Mouse (Mus musculus) mature B cell (primary cell): ENCODE data around the gene Fhl3.

ENCODE experiments used
- in situ Hi-C: fragments of 300-500 bp; cut with MboI; formaldehyde crosslinking; loops from 2 replicates; pipeline ENCODE4 v1.14.3; 2019

Fhl3 gene

DNA sequence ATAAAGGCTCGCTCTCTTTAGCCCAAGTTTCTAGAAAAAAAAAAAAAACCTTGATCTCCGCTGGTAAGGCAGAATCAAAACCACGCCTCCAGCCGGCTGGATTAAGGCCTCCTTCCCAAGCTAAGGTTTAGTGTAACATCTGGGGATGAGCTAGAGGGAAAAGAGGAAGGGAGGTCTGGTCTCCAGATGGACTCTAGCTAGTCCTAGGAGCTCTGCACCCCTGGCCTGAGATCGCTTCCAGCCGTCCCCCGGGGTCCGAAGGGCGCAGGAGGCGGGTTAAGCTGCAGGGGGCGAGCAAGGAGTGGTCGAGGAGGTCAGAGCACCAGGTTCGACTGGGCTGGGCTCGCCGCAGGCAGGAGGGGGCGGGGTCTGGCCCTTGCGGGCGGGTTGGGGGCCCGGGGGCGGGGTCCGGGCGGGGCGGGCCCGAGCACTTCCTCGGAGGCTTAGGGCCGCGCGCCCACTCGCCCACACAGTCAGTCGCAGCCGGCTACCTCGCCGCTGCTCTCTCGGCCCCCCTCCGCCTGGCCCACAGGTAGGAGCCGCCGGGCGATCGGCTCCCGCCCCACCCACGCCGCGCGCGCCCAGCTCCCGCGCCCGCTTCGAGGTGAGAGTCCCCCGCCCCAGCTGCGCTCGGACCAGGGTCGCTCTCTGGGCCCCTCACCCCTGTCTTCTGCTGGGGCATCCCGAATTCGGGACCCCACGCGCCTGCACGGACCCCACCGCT lies at the start of gene Fhl3:
Gene Fhl3 (plus strand): TSS at position 454 of the 724 bp plus-strand sequence.
- in situ Hi-C loops = no loop called here

DNA sequence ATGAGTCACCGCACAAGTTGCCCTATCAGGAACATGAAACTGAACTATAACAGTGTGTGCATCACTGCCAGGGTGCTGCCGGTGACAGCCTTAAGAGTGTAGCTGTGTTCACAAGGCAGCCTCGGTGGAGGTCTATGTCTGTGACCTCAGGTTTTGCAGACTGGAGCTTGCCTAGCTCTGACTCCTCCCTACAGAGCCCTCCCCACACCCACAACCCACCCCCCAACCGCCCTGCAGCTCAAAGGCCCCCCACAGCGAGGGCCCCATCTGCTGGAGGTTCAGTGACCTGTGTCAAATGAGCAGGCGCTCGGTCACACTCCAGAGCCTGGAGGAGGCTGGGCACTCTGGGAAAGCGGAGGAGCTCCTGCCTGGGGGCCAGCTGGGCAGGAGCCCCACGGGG lies 47.6 kb upstream of the Fhl3 start:
- in situ Hi-C loops = loop anchor here (25.0 kb wide), 1 partner anchor 716 kb away; no protein-coding TSS in a partner anchor

DNA sequence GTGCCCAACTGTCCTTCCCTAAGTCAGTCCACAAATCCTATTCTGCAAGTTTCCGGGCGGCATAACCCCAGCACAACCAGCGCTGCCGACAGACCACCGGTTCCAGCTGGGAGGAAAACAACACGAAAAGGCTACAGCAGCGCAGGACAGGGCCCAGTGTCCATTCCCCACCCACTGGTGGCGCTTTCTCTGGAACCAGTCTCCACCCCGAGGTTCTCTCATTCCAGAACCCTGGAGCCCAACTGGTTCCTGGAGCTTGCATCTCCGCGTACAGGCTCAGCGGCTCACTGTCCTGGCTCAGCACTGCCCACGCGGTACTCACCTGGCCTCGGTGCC lies 44.0 kb upstream of the Fhl3 start, which contains the start of gene Pou3f1:
Gene Pou3f1 (plus strand): TSS at position 290 of the 336 bp plus-strand sequence.
- in situ Hi-C loops = loop anchor here (25.0 kb wide), 1 partner anchor 719 kb away; no protein-coding TSS in a partner anchor

DNA sequence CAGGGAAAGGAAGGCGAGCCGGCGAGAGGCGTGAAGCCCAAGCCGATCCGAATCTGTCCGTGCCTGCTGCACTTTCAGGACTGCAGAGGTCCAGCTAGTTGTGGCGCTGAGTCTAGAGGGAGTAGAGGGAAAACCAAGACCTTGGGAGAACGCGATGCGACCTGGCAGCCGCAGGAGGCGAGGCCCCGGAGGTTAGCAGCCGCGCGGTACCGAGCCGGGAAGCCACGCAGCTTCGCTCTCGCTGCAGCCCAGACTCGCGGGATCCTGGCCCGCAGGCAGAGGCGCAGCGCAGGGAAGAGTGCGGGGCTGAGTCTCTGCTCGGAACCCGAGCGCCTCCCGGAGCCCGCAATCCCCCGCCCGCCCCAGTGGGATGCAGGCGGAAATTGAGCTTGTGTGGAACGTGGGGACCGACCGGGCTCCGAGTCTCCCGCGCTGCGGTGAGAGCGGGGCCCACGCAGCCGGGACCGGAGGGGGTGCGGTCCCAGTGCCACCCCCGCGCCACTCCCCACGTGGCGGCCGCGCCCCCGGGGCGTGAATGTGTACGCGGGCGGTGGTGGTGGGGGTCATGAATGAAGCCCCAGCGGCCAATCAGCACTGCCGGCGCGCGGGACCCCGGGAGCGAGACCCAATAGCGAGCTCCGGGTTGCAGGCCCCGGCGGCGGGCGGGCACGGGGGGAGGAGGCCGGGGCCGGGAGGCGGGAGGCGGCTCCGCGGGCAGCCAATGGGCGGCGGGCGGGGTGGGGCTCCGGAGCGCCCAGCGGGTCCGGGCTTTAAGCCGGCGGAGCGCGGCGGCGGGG lies 43.4 kb upstream of the Fhl3 start:
- in situ Hi-C loops = loop anchor here (25.0 kb wide), 1 partner anchor 720 kb away; no protein-coding TSS in a partner anchor

DNA sequence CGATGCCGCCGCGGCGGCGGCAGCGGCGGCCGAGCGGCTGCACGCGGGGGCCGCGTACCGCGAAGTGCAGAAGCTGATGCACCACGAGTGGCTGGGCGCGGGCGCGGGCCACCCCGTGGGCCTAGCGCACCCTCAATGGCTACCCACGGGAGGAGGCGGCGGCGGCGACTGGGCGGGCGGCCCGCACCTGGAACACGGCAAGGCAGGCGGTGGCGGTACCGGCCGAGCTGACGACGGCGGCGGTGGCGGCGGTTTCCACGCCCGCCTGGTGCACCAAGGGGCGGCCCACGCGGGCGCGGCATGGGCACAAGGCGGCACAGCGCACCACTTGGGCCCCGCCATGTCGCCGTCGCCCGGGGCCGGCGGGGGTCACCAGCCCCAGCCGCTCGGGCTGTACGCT lies 42.7 kb upstream of the Fhl3 start:
- in situ Hi-C loops = loop anchor here (25.0 kb wide), 1 partner anchor 720 kb away; no protein-coding TSS in a partner anchor

DNA sequence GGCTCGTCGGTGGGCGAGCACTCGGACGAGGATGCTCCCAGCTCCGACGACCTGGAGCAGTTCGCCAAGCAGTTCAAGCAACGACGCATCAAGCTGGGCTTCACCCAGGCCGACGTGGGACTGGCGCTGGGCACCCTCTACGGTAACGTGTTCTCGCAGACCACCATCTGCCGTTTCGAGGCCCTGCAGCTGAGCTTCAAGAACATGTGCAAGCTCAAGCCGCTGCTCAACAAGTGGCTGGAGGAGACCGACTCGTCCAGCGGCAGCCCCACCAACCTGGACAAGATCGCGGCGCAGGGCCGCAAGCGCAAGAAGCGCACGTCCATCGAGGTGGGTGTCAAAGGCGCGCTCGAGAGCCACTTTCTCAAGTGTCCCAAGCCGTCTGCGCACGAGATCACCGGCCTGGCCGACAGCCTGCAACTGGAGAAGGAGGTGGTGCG lies 42.1 kb upstream of the Fhl3 start:
- in situ Hi-C loops = loop anchor here (25.0 kb wide), 1 partner anchor 721 kb away; no protein-coding TSS in a partner anchor

DNA sequence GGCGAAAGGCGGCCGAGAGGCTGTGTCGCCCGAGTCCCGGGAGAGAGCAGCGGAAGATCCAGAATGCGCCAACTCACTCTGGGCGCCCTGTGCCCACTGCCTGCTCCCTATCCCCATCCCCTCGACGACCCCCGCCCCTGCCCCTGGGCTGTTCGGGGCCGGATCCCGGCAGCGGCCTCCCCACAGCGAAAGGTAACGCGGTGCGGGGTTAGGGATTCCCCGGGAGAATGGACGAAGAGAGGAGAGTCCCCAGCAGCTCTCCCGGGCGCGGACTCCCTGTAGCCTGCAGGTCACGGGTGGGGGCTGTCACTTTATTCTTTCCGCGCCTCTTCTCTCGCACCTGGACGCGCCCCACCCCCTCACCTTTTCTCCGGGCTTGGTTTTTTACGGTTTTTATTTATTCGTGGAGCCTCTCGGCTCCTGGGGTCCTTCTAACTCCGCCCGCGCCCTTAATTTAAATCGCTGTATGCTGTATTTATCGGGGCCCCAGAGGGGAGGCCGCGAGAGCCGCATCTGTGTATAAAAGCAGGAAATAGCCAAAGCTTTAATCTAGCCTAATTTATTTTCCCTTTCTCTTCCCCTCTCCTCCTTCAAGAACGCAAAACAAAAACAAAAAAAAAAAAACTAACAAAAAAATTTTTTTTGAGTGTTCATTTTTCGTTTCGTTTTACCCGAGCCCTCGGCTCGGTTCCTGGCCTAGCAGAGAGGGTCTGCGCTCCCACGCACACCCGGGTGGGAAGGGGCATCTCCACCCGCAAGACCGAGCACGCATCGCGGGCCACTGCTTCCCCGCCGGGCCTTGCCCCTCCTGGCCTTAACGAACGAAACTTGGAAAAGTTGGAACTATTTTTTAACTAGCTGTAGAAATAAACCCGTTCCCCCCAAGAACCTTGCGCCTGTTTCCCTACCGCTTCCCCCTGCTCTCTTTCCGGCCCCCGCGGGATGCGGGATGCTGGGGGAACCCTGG lies 41.0 kb upstream of the Fhl3 start:
- in situ Hi-C loops = loop anchor here (25.0 kb wide), 1 partner anchor 722 kb away; no protein-coding TSS in a partner anchor

DNA sequence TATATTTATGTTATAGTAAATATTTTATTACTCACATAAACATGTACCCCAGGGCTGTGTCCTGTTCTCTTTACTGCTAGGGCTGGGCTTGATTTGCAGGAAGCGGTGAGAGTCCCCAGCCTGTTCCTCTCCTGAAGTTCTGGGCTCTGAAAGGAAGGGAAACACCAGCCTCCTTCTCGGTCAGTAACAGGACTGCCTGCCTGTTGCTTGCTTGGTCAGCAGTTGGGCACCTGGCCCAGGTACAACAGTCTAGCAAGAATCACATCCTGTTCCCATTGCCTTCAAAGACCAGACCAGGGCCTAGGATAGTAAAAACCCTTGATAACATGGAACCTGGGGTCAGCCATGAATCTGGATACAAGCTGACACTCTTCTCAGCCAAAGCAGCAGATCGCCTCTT lies 39.9 kb upstream of the Fhl3 start:
- in situ Hi-C loops = loop anchor here (25.0 kb wide), 1 partner anchor 723 kb away; no protein-coding TSS in a partner anchor

DNA sequence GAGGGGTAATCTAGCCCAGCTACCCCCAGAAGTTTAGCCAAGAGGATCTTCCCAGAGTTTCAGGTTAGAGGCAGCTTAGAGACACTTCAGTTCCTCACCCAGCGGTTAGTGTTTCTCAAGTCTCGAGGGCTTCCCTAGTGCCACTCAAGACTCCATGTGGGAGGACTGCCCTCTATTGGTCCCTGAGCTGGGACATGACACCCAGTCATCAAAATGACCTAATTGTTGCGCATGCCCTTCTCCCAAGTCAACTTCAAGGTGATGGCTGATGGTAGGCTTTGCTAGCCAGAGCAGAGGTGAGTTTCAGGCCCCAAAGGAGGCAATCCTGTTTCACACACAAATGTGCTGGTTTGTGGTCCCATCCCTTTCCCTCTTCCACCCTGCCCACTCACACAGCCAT lies 37.5 kb upstream of the Fhl3 start:
- in situ Hi-C loops = loop anchor here (25.0 kb wide), 1 partner anchor 726 kb away; no protein-coding TSS in a partner anchor

DNA sequence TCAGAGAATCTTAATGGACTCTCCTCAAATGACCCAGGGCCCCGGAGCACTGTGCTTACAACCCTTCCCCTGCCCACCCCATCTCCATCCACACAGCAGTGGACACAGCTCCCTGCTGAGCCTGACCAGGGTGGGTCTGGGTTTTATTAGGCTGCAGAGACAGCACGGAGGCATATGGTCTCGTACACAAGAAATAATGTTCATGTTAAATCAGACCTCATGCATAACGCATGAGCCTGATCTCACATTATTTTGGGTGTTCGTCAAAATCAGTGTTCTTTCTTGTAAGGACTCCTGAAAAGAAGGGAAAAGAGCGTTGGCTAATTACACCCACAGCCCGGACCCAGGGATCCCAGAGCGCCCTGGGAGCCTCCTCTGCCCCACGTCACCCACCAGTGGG lies 36.3 kb upstream of the Fhl3 start:
- in situ Hi-C loops = loop anchor here (25.0 kb wide), 1 partner anchor 727 kb away; no protein-coding TSS in a partner anchor

DNA sequence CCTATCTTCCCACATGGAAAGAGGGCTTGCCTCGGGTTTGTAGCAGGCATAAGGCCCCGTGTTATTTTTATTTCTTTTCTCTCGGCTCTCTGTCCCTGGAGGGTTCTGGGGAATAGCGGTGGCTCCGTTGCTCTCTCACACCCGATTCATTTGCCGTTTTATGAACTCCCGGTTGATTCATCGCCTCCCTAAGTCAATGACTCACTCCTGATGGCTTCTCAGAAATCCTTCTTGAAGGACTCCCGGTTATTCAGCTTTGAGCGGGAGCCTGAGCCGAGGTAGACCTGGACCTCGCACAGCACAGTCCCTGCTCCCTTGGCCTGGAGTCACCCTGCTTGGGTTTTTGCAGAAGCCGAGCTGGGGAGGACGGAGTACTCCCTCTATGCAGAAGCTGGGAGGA lies 35.9 kb upstream of the Fhl3 start:
- in situ Hi-C loops = loop anchor here (25.0 kb wide), 1 partner anchor 727 kb away; no protein-coding TSS in a partner anchor

DNA sequence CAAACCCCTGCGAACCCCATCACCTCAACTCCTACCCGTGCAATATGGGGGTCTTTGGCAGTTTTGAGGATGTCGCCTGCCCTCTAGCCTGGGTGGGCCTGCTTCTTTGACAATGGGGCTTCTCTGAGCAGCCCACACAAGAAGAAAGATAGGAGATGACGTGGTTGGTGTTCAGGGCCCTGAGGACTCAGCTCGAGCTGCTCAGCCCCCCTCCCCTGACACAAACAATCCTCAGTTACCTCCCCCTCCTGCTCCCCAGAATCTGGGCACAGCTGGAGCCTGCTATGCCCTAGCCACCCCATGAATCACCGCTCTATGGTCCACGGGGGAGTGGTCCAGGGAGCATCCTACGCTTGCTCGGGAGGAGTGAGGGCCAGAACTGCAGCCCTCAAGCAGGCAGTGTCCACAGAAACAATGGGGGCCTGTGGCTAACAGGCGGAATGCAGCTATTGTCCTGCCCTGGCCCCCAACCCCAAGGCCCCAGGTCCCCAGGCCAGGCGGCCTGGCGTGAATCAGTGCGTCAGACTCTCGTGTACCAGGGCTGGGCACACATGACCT lies 32.9 kb upstream of the Fhl3 start:
- in situ Hi-C loops = loop anchor here (25.0 kb wide), 1 partner anchor 730 kb away; no protein-coding TSS in a partner anchor

DNA sequence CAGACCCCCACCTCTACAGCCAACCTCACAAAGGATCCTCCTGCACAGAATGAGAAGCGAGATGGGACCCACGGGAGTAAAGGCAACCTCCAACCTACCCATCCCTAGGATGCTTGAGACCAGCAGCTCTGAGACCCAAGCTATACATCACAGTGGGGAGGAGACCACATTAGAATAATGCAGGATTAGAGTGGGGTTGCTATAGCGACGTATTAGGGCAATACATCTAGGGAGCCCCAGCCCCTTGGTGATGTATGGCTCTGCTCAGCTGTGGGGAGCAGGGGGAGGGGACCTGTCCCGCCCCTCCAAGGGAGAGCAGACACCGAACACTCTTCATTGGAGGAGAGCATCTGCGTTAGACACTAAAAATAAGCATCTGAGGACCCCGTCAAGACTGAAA lies 32.4 kb upstream of the Fhl3 start:
- in situ Hi-C loops = loop anchor here (25.0 kb wide), 1 partner anchor 731 kb away; no protein-coding TSS in a partner anchor

DNA sequence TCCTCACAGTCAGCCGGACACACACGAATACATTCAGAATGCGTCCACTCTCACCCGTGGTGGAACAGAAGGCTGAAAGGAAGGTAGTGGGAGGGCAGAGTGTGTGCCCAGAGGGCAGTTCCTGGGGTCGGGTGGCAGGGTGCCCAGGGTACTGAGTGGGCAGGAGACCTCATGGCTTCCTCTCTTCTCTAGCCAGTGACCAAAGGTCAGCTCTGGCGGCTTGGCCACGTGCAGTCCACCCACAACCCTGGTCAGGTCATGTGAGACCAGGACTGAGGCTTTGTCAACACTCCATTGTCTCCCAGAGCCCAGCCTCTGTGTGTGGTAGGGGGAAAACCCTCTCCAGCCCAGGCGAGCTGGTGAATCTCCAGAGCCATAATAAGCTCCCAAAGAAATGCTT lies 30.3 kb upstream of the Fhl3 start:
- in situ Hi-C loops = loop anchor here (25.0 kb wide), 1 partner anchor 733 kb away; no protein-coding TSS in a partner anchor

DNA sequence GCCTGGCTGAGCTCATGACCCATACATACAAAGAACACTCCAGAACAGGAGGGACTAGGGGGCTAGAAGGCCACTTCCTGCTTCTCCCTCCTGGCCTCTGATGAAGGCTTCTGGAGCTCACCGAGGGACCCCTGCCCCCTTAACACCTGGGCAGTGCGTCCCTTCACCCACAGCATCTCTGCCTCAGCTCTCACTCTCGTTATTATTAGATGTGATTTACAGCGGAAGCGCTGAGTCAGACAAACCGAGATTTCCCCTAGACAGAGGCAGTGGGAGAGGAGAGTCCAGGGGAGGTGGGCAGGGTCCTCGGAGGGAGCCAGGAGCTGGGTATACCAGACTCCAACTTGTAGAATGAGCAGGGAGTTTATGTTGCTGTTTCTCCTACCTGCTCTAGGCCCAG lies 28.9 kb upstream of the Fhl3 start:
- in situ Hi-C loops = loop anchor here (25.0 kb wide), 1 partner anchor 734 kb away; no protein-coding TSS in a partner anchor

DNA sequence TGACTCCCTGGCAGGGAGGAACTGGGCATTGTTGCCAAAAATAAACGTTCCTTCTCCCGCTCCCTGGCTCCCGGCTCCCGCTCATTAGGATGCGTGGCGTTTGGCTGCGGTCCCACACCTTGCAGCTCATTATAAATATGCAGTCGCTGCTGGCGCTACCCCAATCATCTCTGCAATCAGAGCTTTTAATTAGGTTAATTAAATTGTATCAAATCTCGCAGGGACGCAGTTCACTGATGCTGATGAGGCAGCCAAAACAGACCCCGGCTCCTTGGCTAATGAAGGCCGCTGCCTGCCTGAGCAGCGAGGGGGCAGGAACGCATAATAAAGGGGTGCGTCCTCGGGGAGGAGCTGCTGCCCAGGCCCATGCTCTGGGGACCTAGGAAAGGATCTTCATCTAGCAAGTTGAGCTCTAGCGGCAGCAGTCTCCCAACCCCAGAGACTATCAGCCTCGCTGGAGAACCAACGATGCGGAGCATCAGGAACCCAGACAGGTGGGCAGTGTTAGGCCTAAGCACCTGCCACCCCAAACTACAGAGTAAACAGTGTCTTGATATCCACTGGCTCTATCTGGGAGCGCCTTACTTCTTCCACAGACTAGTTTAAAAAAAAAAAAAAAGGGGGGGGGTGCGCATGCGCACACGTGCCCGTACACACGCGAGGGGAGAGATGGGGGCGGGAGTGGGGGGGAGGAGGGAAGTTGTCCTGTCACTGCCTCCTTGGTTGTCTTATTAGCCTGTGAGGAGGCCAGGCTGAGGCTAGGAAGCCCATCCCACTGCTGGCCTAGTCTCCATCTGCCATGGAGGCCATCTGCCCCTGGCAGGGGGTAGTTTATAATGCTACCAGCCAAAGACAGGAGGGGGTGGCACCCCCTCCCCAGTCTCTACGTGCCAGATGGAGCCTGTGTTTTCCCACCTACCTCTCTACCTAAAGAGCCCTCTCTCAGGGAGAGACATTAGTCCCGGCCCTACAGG lies 27.9 kb upstream of the Fhl3 start:
- in situ Hi-C loops = loop anchor here (25.0 kb wide), 1 partner anchor 735 kb away; no protein-coding TSS in a partner anchor

DNA sequence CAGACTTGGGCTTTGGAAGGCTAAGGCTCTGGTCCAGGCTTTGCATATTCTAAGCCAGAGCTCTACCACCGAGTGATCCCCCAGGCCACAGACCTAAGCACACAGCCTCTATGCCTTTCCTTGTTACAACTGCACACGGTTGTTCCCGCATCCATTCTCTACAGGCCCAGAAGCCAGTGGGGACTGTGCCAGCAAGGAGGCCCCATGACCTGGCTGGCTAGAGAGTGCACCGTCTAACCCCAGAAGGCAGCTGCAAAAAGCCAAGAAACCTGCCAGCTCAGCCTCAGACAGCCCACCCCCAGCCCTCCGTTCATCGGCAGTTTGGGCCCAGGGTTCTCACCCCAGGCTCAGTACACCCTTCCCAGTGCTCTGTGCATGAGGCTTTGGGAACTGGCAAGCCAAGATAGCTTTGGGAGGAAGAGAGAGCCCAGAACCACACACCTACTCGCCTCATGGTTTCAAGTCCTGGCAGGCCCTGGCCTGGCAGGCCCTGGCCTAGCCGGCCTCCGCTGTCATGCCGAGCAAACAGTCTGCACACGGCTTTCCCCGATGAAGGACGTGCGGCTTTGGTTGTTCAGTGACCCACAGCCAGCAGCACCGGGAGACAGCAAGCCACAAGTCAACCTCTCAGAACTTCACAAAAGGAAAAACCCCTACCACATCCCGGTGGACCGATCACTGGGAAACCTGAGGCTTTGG lies 26.0 kb upstream of the Fhl3 start:
- in situ Hi-C loops = loop anchor here (25.0 kb wide), 1 partner anchor 737 kb away; no protein-coding TSS in a partner anchor

DNA sequence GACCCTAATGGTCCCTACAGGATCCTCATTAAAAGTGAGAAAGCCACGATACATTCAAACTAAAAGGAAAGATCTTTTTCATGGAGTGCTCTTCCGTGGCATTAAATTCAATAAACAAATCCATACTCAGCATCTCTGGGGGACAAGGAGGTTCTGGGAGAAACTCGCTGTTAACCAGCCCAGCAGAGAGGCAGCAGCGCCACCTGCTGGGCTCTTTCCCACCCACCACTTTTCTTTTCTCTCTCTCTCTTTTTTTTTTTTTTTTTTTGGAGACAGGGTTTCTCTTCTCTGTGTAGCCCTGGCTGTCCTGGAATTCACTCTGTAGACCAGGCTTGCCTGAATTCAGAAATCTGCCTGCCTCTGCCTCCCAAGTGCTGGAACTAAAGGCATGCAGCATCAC lies 25.5 kb upstream of the Fhl3 start:
- in situ Hi-C loops = no loop called here

DNA sequence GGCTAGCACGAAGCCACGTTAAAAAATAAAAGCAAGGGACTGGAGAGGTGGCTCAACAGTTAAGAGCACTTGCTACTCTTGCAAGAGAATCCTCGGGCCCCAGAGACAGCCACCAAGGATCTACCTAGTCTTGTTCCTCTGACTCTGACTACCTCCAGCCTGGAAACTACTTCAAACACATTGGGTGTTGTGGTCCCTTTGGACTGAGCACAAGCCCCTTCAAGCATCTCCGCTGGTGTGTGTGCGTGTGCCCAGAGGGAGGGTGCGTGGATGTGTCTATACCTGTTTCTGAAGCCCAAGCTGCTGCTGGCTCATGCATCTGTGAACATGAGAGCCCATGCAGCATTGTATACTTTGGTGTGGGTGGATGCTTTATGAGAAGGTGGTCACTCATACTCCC lies 24.5 kb upstream of the Fhl3 start:
- in situ Hi-C loops = no loop called here
